Mouse (Mus musculus): Measurements from ENCODE around the gene Sufu.

DNA sequence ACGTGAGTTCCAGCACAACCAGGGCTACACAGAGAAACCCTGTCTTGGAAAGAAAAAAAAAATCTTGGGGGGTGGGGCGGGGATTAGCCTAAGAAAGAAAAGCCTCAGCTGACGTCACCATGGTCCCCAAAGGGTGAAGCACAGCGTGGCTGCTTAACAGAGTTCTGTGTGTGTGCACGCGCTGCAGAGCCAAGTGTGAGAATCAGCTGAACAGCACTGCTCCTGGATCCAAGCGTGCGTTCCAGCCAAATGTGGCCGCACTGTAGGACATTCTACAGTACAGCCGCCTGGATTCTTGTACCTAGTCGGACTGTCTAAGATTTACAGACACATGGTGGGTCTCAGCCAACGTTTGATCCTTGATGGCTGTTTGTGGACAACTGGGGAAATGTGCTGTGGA lies 29.8 kb downstream of the Sufu start:
- TF ChIP-seq CTCF (IDR thresholded peaks at IDR 0.05), result no peak
- TF ChIP-seq EP300 (IDR thresholded peaks at IDR 0.05), result no peak
